Mouse (Mus musculus): ENCODE measurements around the gene Acot5.
"Not testable (repeated sequence)": the region's sequence is repeated elsewhere in the genome, so short reads cannot be mapped to it uniquely, and the experiment has no call there.

DNA sequence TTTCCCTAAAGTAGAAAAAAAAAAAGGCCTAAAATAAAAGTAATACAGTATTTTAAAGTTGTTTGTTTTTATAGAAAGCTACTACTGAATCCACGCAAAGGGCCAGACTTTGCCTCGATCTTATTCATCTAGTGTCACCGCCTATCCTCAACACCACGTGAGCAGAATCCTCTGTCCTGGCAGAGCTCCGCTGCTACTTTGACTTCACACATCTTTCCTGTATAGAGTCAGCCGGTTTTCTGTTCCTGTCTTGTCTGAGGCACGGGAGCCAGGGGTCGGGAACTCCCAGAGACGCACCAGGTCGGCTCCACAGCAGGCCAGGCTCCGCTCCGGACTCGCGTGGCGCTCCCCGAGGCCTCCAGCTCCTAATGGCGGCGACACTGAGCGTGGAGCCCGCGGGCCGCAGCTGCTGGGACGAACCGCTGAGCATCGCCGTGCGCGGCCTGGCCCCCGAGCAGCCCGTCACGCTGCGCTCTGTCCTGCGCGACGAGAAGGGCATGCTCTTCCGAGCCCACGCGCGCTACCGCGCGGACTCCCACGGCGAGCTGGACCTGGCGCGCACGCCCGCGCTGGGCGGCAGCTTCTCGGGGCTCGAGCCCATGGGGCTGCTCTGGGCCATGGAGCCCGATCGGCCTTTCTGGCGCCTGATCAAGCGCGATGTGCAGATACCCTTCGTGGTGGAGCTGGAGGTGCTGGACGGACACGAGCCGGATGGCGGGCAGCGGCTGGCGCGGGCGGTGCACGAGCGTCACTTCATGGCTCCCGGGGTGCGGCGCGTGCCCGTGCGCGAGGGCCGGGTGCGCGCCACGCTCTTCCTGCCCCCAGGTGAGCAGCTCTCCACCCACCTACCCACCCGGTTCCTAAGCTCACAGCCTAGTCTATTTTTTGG lies 31.7 kb downstream of the Acot5 start, which contains the start of gene Acot6:
- TF ChIP-seq CTCF (IDR thresholded peaks at IDR 0.05; ENCODE audit: low read depth, low read length); POLR2A (IDR thresholded peaks at IDR 0.05; ENCODE audit: extremely low read depth, insufficient read depth, low read length): not testable (repeated sequence)

All from liver, adult 2 months (tissue).